Comparison of ENCODE assay signal across 17 mouse cellular contexts in the genomic region with DNA sequence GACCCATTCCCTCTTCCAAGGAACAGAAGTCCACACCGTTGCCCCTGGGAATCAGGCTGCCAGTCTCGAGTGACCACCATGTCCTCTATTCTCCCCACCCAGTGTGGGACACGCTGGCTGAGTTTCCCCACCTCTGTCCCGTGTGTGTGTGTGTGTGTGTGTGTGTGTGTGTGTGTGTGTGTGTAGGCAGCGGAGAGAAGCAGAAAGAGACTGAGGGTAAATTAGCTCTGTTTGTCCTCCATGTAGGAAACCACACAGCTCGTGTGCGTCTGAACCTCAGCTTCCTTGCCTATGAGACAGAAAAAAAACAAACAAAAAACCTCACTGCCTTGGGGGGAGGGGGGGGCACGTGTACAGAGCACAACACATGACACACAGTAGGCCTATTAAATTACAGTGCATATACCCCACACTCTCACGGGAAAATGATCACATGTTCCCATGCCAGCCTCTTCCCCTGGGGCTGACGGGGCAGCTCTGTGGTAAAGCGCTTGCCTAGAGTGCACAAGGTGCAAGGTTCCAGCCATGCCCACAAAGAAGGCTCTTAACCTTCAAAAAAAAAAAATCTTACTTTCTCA. TPM values are rescaled to one million over a fixed set of nuclear protein-coding genes. Genes with fewer than 3 reads are reported as not detected.
DNase-seq lines count a peak whose midpoint lies in the region; ATAC-seq and TF ChIP-seq lines count a peak whose summit lies in the region.
"Had no signal": no experiment of that assay in that cellular context is flagged by ENCODE, and none has a peak within 500 bp of the region (broad histone marks: within the 10 kb centered on the region; RNA-seq: fewer than 3 reads in every experiment).

No protein-coding gene starts in this region.

- H3K27me3 ChIP-seq in forebrain, postnatal 0 days (ENCODE audit: insufficient read depth, low read length) = no peaks in the 10 kb centered on the region
- H3K27me3 ChIP-seq: forebrain, embryonic 15.5 days; hindbrain, embryonic 15.5 days; liver, embryonic 13.5 days had no signal

- ATAC-seq in forebrain, postnatal 0 days = no peak
- ATAC-seq: forebrain, embryonic 15.5 days; lung, postnatal 0 days had no signal

- H3K4me3 ChIP-seq in forebrain, postnatal 0 days (ENCODE audit: low read depth, low read length) = no peak overlapping the region
- H3K4me3 ChIP-seq: embryonic facial prominence, embryonic 10.5 days; erythroblast, embryonic 14.5 days; forebrain, embryonic 15.5 days; hindbrain, embryonic 15.5 days; liver, embryonic 13.5 days had no signal

- H3K4me1 ChIP-seq in forebrain, postnatal 0 days (ENCODE audit: insufficient read depth) = 0 out of 2 replicates have a peak, but pooled peaks cover 5% of the 10 kb centered on the region

- TF ChIP-seq CTCF in forebrain, postnatal 0 days (IDR thresholded peaks at IDR 0.05; ENCODE audit: low read depth) = no peak

- H3K36me3 ChIP-seq in forebrain, postnatal 0 days (ENCODE audit: insufficient read depth) = no peaks in the 10 kb centered on the region
- H3K36me3 ChIP-seq: embryonic facial prominence, embryonic 10.5 days; forebrain, embryonic 15.5 days; hindbrain, embryonic 15.5 days; liver, embryonic 13.5 days had no signal

- peak; percentile 62 for DNase-seq in A20 (ENCODE audit: low read depth, low spot score)
- peak; percentile 84 for DNase-seq in CD4-positive, CD25-positive, alpha-beta regulatory T cell, adult 2 months (ENCODE audit: low read depth, low spot score)
- peak; percentile 90 for DNase-seq in induced T-regulatory cell, adult 2 months (ENCODE audit: low read depth)
- DNase-seq in spleen, postnatal 36 days (ENCODE audit: low spot score in 2 of 2) = peak; percentile 72 to 74
- DNase-seq in urinary bladder, postnatal 10 days (ENCODE audit: low spot score) = no peak
- no peak for DNase-seq in forebrain, postnatal 0 days
- no peak for DNase-seq in left cerebral cortex, adult 18-20 months (ENCODE audit: low spot score in 2 of 2)
- DNase-seq: cerebellum, postnatal 10 days; heart, postnatal 10 days; kidney, adult 18-20 months; liver, embryonic 13.5 days had no signal

- H3K9me3 ChIP-seq in forebrain, postnatal 0 days (ENCODE audit: low read length) = no peaks in the 10 kb centered on the region
- H3K9me3 ChIP-seq: embryonic facial prominence, embryonic 10.5 days; forebrain, embryonic 15.5 days; hindbrain, embryonic 15.5 days; liver, embryonic 13.5 days had no signal

- H3K4me2 ChIP-seq in forebrain, postnatal 0 days (ENCODE audit: low read depth) = no peak overlapping the region
- H3K4me2 ChIP-seq: forebrain, embryonic 15.5 days; hindbrain, embryonic 15.5 days; liver, embryonic 13.5 days had no signal

- no peak overlapping the region for H3K9ac ChIP-seq in forebrain, postnatal 0 days
- H3K9ac ChIP-seq: forebrain, embryonic 15.5 days; hindbrain, embryonic 15.5 days; liver, embryonic 13.5 days had no signal

- no peak overlapping the region for H3K27ac ChIP-seq in forebrain, postnatal 0 days (ENCODE audit: low read depth, low read length)
- H3K27ac ChIP-seq: embryonic facial prominence, embryonic 10.5 days; forebrain, embryonic 15.5 days; hindbrain, embryonic 15.5 days; liver, embryonic 13.5 days had no signal

- 78% methylated on average over 11 of the region's 11 CpGs for WGBS in forebrain, postnatal 0 days

RNA-seq across cellular contexts. Expression of gene Rras2, which starts 48.5 kb away (rescaled TPM):
- 56.6 and 69.6 TPM in 2 replicates for total RNA-seq in forebrain, postnatal 0 days (2014; rRNA removed)
- polyA plus RNA-seq in forebrain, postnatal 0 days (2015; fragmentation: Nextera tagmentation; extraction: Ambion mirVana) = 34.4 and 35.0 TPM in 2 replicates
- total RNA-seq in left cerebral cortex, adult 18-20 months (2021) = 10 to 100 TPM; 13.9 to 15.7 TPM
- total RNA-seq: MEL had no signal
- polyA plus RNA-seq: erythroblast, embryonic 14.5 days had no signal

Comparison
In these comparisons a context has a peak if more than half of its experiments do, and no peak if none do; other contexts are left out.
1. DNase-seq: peak in A20 (single experiment), CD4-positive, CD25-positive, alpha-beta regulatory T cell, adult 2 months (single experiment), induced T-regulatory cell, adult 2 months (single experiment) and spleen, postnatal 36 days (2 of 2); none in urinary bladder, postnatal 10 days (single experiment), forebrain, postnatal 0 days (single experiment) and left cerebral cortex, adult 18-20 months (0 of 2).